In genomic region chr15:5185366-5186292, GRCm38 (mm10) we compare ENCODE assay signal across 8 mouse cellular contexts. TPM values are rescaled to one million over a fixed set of nuclear protein-coding genes. Genes with fewer than 3 reads are reported as not detected.
DNase-seq lines count a peak whose midpoint lies in the region; ATAC-seq lines count a peak whose summit lies in the region.

Ttc33 (plus strand) TSS chr15:5185525.

- intact Hi-C loops in left cerebral cortex, postnatal 25 days (cut with DNase I): loop anchor here (2.0 to 5.0 kb wide), 3 partner anchors 41 to 1022 kb away; partner anchors contain the start of gene Rpl37

- no peaks in the 10 kb centered on the region for H3K27me3 ChIP-seq in intestine, embryonic 16.5 days (replicated peaks; ENCODE audit: control insufficient read depth, insufficient read depth, low read length)

- no peaks in the 10 kb centered on the region for H3K9me3 ChIP-seq in intestine, embryonic 16.5 days (ENCODE audit: control insufficient read depth, low read length)

- H3K36me3 ChIP-seq in intestine, embryonic 16.5 days (ENCODE audit: control insufficient read depth, insufficient read depth, low read length): no peaks in the 10 kb centered on the region

- ATAC-seq in intestine, embryonic 16.5 days: peak; percentile 90

- H3K4me3 ChIP-seq in intestine, embryonic 16.5 days (ENCODE audit: low read length): peak within 1 kb of the TSS; percentile 97

- WGBS in intestine, embryonic 16.5 days: under 1% methylated on average over 55 of the region's 55 CpGs

- H3K27ac ChIP-seq in intestine, embryonic 16.5 days (ENCODE audit: low read length): peak within 1 kb of the TSS; percentile 93

- DNase-seq in adrenal gland, postnatal 10 days: peak; percentile 87
- DNase-seq in embryo, embryonic 9.5 days (ENCODE audit: extremely low spot score): peak; percentile 74
- peak; percentile 52 to 78 for DNase-seq in gastrocnemius, postnatal 4 days (ENCODE audit: low spot score in 2 of 2)
- DNase-seq in left cerebral cortex, postnatal 25 days (ENCODE audit: low spot score in 2 of 2): peak; percentile 87
- DNase-seq in mesoderm, embryonic 11.5 days (ENCODE audit: low read depth, low spot score): peak; percentile 66
- DNase-seq in right cerebral cortex, postnatal 25 days: peak; percentile 80
- peak; percentile 69 to 82 for DNase-seq in urinary bladder, postnatal 36 days (ENCODE audit: low spot score in 2 of 2)

- H3K9ac ChIP-seq in intestine, embryonic 16.5 days (ENCODE audit: low read depth, low read length): peak within 1 kb of the TSS; percentile 88

- peaks cover 8% of the 10 kb centered on the region for H3K4me1 ChIP-seq in intestine, embryonic 16.5 days (ENCODE audit: control insufficient read depth, insufficient read depth, low read length)

- peak within 1 kb of the TSS; percentile 80 for H3K4me2 ChIP-seq in intestine, embryonic 16.5 days (ENCODE audit: low read depth, low read length)

RNA-seq across cellular contexts. Expression of gene Ttc33, which starts in this region (rescaled TPM):
- 10 to 100 TPM; 32.7 to 35.4 TPM for total RNA-seq in adrenal gland, postnatal 10 days (2021)
- total RNA-seq in gastrocnemius, postnatal 4 days (2021): 10 to 100 TPM; 34.3 to 39.0 TPM
- polyA plus RNA-seq in intestine, embryonic 16.5 days (2015; fragmentation: Nextera tagmentation; extraction: Ambion mirVana): 32.0 and 32.9 TPM in 2 replicates
- 10 to 100 TPM; 74.6 to 75.6 TPM for total RNA-seq in left cerebral cortex, postnatal 25 days (2021)

Comparison
In these comparisons a context has a peak if more than half of its experiments do, and no peak if none do; other contexts are left out.
1. Peak in every context shown above with its lines: DNase-seq, ATAC-seq, H3K4me3 ChIP-seq and H3K27ac ChIP-seq.